Mouse (Mus musculus): Measurements from ENCODE around the gene Pcsk6.

GRCm38 (mm10) chr7:66079364-66080230, 218.1 kb downstream of the Pcsk6 start, which contains the start of gene Selenos:
- TF ChIP-seq CTCF (IDR thresholded peaks at IDR 0.05; ENCODE audit: borderline replicate concordance, extremely low read depth, insufficient read depth, insufficient read length): no peak
- peak; percentile 71; the same call in 1 of the 2 replicates for TF ChIP-seq POLR2A (IDR thresholded peaks at IDR 0.05; ENCODE audit: borderline replicate concordance, extremely low read depth, insufficient read depth, insufficient read length, poor library complexity, severe bottlenecking)

All from brain, embryonic 14.5 days (tissue).